Mouse (Mus musculus): Measurements from ENCODE around the gene Cnot11. TPM values are rescaled to one million over a fixed set of nuclear protein-coding genes. Genes with fewer than 3 reads are reported as not detected.

Gene Cnot11
- polyA plus RNA-seq, 1 experiment from 2014 or later, result 23.6 TPM

GRCm38 (mm10) chr1:39533917-39534316 lies 875 bp upstream of the Cnot11 start:
- peaks cover 15% of the 10 kb centered on the region for H3K36me3 ChIP-seq (ENCODE audit: control insufficient read depth, insufficient read depth, low read length)

DNA sequence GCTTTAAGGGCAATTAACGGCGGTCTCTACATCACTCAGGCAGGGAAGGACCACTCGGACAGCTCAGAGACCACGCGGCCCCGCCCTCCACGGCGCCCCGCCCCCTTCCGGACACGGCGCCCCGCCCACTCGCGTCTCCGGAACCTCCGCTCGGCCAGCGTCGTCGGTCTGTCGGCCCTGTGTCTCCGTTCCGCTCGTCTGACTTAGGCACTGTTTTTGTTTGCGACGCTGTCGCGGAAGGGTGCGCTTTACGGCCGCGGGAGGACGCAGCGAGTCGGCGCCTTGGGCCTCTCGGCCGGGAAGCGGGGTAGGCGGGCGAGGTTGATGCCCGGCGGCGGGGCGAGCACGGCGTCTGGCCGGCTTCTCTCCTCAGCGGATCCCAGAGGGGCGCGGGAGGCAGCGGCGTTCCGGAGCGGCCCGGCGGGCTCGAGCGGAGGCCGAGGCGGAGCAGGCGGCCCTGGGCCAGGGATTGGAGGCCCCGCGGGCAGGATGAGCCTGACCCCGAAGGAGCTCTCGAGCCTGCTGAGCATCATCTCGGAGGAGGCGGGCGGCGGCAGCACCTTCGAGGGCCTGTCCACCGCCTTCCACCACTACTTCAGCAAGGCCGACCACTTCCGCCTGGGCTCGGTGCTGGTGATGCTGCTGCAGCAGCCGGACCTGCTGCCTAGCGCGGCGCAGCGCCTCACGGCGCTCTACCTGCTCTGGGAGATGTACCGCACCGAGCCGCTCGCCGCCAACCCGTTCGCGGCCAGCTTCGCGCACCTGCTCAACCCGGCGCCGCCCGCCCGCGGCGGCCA lies 921 bp downstream of the Cnot11 start:
- H3K9ac ChIP-seq (ENCODE audit: low read length), result peak overlapping the region; percentile 92
- peaks cover 5% of the 10 kb centered on the region; the same call in 1 of the 2 replicates for H3K9me3 ChIP-seq (ENCODE audit: control insufficient read depth, low read length)
- H3K27ac ChIP-seq (replicated peaks in 1 of 2; ENCODE audit: control insufficient read depth in 1 of 2, insufficient read depth in 1 of 2, low read depth in 2 of 2, low read length in 2 of 2), result peak overlapping the region; percentile 68 to 70
- peaks cover 3 to 13% of the 10 kb centered on the region in 2 experiments for H3K4me1 ChIP-seq (ENCODE audit: control insufficient read depth in 2 of 2, insufficient read depth in 2 of 2, low read length in 2 of 2)
- peaks cover 32% of the 10 kb centered on the region for H3K36me3 ChIP-seq (ENCODE audit: control insufficient read depth, insufficient read depth, low read length)
- H3K4me2 ChIP-seq (ENCODE audit: low read length), result peak overlapping the region; percentile 91
- H3K4me3 ChIP-seq (ENCODE audit: control insufficient read depth in 1 of 2, insufficient read depth in 1 of 2, low read depth in 1 of 2, low read length in 2 of 2), result peak overlapping the region; percentile 56 to 67
- ATAC-seq (ENCODE audit: insufficient number of reproducible peaks, insufficient read depth, low FRiP score, low read depth), result peak; percentile 90
- under 1% methylated on average over 94 of the region's 100 CpGs for WGBS
- no peaks in the 10 kb centered on the region for H3K27me3 ChIP-seq (ENCODE audit: control insufficient read depth, insufficient read depth, low read length)

More at GRCm38 (mm10) chr1:39533917-39534316, 875 bp upstream of the Cnot11 start:
- 43% methylated on average over 3 of the region's 3 CpGs for WGBS
- Histone ChIP-seq H3K9ac (ENCODE audit: low read length) (no peak overlapping the region), H3K4me1 (ENCODE audit: control insufficient read depth in 2 of 2, insufficient read depth in 2 of 2, low read length in 2 of 2) (peaks cover 3 to 13% of the 10 kb centered on the region in 2 experiments), H3K4me2 (ENCODE audit: low read length) (no peak overlapping the region), H3K27ac (replicated peaks in 1 of 2; ENCODE audit: control insufficient read depth in 1 of 2, insufficient read depth in 1 of 2, low read depth in 2 of 2, low read length in 2 of 2) (no peak overlapping the region), H3K27me3 (ENCODE audit: control insufficient read depth, insufficient read depth, low read length) (no peaks in the 10 kb centered on the region), H3K9me3 (ENCODE audit: control insufficient read depth, low read length) (no peaks in the 10 kb centered on the region), H3K4me3 (ENCODE audit: control insufficient read depth in 1 of 2, insufficient read depth in 1 of 2, low read depth in 1 of 2, low read length in 2 of 2) (no peak overlapping the region)
- no peak for ATAC-seq (ENCODE audit: insufficient number of reproducible peaks, insufficient read depth, low FRiP score, low read depth)

- peaks cover 39% of the 10 kb centered on the region for H3K36me3 ChIP-seq (ENCODE audit: control insufficient read depth, insufficient read depth, low read length)
- no peak for ATAC-seq (ENCODE audit: insufficient number of reproducible peaks, insufficient read depth, low FRiP score, low read depth)
- peaks cover 3 to 13% of the 10 kb centered on the region in 2 experiments for H3K4me1 ChIP-seq (ENCODE audit: control insufficient read depth in 2 of 2, insufficient read depth in 2 of 2, low read length in 2 of 2)
- H3K4me3 ChIP-seq (ENCODE audit: control insufficient read depth in 1 of 2, insufficient read depth in 1 of 2, low read depth in 1 of 2, low read length in 2 of 2), result peak overlapping the region; percentile 56 to 67; a peak in 3 of 4 replicates
- H3K9ac ChIP-seq (ENCODE audit: low read length), result peak overlapping the region; percentile 92
- peak overlapping the region; percentile 91 for H3K4me2 ChIP-seq (ENCODE audit: low read length)
- H3K27me3 ChIP-seq (ENCODE audit: control insufficient read depth, insufficient read depth, low read length), result no peaks in the 10 kb centered on the region
- WGBS, result 41% methylated on average over 7 of the region's 7 CpGs
- H3K9me3 ChIP-seq (ENCODE audit: control insufficient read depth, low read length), result peaks cover 6% of the 10 kb centered on the region; the same call in 1 of the 2 replicates
- H3K27ac ChIP-seq (replicated peaks in 1 of 2; ENCODE audit: control insufficient read depth in 1 of 2, insufficient read depth in 1 of 2, low read depth in 2 of 2, low read length in 2 of 2), result 0 out of 4 replicates have a peak overlapping the region, but pooled peaks of 1 of the 2 experiments have one; percentile 68
Measured at GRCm38 (mm10) chr1:39536701-39537100, 1.9 kb downstream of the Cnot11 start.

GRCm38 (mm10) chr1:39537631-39538380 lies 3.0 kb downstream of the Cnot11 start:
- 84% methylated on average over 10 of the region's 10 CpGs for WGBS
- H3K9ac ChIP-seq (ENCODE audit: low read length), result no peak overlapping the region

GRCm38 (mm10) chr1:39540592-39540991 lies 5.8 kb downstream of the Cnot11 start:
- peaks cover 6% of the 10 kb centered on the region; the same call in 1 of the 2 replicates for H3K9me3 ChIP-seq (ENCODE audit: control insufficient read depth, low read length)
- H3K4me3 ChIP-seq (ENCODE audit: control insufficient read depth in 1 of 2, insufficient read depth in 1 of 2, low read depth in 1 of 2, low read length in 2 of 2), result no peak overlapping the region
- no peak for ATAC-seq (ENCODE audit: insufficient number of reproducible peaks, insufficient read depth, low FRiP score, low read depth)
- H3K4me2 ChIP-seq (ENCODE audit: low read length), result no peak overlapping the region
- no peak overlapping the region for H3K27ac ChIP-seq (replicated peaks in 1 of 2; ENCODE audit: control insufficient read depth in 1 of 2, insufficient read depth in 1 of 2, low read depth in 2 of 2, low read length in 2 of 2)
- H3K27me3 ChIP-seq (ENCODE audit: control insufficient read depth, insufficient read depth, low read length), result no peaks in the 10 kb centered on the region
- no peak overlapping the region for H3K9ac ChIP-seq (ENCODE audit: low read length)
- peaks cover 3 to 13% of the 10 kb centered on the region in 2 experiments for H3K4me1 ChIP-seq (ENCODE audit: control insufficient read depth in 2 of 2, insufficient read depth in 2 of 2, low read length in 2 of 2)
- peaks cover 75% of the 10 kb centered on the region for H3K36me3 ChIP-seq (ENCODE audit: control insufficient read depth, insufficient read depth, low read length)

More at GRCm38 (mm10) chr1:39537631-39538380, 3.0 kb downstream of the Cnot11 start:
- Histone ChIP-seq H3K4me1 (ENCODE audit: control insufficient read depth in 2 of 2, insufficient read depth in 2 of 2, low read length in 2 of 2) (peaks cover 3 to 13% of the 10 kb centered on the region in 2 experiments), H3K4me2 (ENCODE audit: low read length) (no peak overlapping the region), H3K27ac (replicated peaks in 1 of 2; ENCODE audit: control insufficient read depth in 1 of 2, insufficient read depth in 1 of 2, low read depth in 2 of 2, low read length in 2 of 2) (no peak overlapping the region), H3K9me3 (ENCODE audit: control insufficient read depth, low read length) (peaks cover 6% of the 10 kb centered on the region; the same call in 1 of the 2 replicates), H3K27me3 (ENCODE audit: control insufficient read depth, insufficient read depth, low read length) (no peaks in the 10 kb centered on the region), H3K36me3 (ENCODE audit: control insufficient read depth, insufficient read depth, low read length) (peaks cover 49% of the 10 kb centered on the region), H3K4me3 (ENCODE audit: control insufficient read depth in 1 of 2, insufficient read depth in 1 of 2, low read depth in 1 of 2, low read length in 2 of 2) (no peak overlapping the region)
- no peak for ATAC-seq (ENCODE audit: insufficient number of reproducible peaks, insufficient read depth, low FRiP score, low read depth)

DNA sequence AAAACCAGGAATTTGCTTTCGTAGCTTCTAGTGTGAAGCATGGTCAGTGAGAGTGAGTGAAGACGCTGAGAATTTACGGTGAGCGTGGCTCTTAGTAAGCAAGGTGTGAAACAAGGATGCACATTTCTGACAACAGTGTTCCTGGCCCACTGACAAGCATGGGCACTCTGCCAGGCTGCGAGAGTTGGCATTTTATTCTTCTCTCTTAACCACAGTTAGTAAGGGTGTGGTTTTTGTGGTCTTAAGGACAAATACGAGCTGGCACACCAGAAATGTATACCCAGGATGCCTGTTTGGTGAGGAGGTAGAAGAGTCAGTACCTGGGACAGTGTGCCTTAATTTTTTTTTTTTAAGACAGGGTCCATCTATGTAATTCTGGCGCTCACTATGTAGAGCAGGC lies 10.8 kb downstream of the Cnot11 start:
- H3K9me3 ChIP-seq (ENCODE audit: control insufficient read depth, low read length), result peaks cover 2% of the 10 kb centered on the region; the same call in 1 of the 2 replicates
- 69% methylated on average over 7 of the region's 7 CpGs for WGBS
- no peak overlapping the region for H3K4me3 ChIP-seq (ENCODE audit: control insufficient read depth in 1 of 2, insufficient read depth in 1 of 2, low read depth in 1 of 2, low read length in 2 of 2)
- no peak overlapping the region for H3K9ac ChIP-seq (ENCODE audit: low read length)
- no peak overlapping the region for H3K4me2 ChIP-seq (ENCODE audit: low read length)
- H3K27me3 ChIP-seq (ENCODE audit: control insufficient read depth, insufficient read depth, low read length), result no peaks in the 10 kb centered on the region
- H3K4me1 ChIP-seq (ENCODE audit: control insufficient read depth in 2 of 2, insufficient read depth in 2 of 2, low read length in 2 of 2), result peaks cover 2 to 4% of the 10 kb centered on the region in 2 experiments; a peak in 3 of 4 replicates
- no peak for ATAC-seq (ENCODE audit: insufficient number of reproducible peaks, insufficient read depth, low FRiP score, low read depth)
- H3K27ac ChIP-seq (replicated peaks in 1 of 2; ENCODE audit: control insufficient read depth in 1 of 2, insufficient read depth in 1 of 2, low read depth in 2 of 2, low read length in 2 of 2), result no peak overlapping the region
- peaks cover 82% of the 10 kb centered on the region for H3K36me3 ChIP-seq (ENCODE audit: control insufficient read depth, insufficient read depth, low read length)

DNA sequence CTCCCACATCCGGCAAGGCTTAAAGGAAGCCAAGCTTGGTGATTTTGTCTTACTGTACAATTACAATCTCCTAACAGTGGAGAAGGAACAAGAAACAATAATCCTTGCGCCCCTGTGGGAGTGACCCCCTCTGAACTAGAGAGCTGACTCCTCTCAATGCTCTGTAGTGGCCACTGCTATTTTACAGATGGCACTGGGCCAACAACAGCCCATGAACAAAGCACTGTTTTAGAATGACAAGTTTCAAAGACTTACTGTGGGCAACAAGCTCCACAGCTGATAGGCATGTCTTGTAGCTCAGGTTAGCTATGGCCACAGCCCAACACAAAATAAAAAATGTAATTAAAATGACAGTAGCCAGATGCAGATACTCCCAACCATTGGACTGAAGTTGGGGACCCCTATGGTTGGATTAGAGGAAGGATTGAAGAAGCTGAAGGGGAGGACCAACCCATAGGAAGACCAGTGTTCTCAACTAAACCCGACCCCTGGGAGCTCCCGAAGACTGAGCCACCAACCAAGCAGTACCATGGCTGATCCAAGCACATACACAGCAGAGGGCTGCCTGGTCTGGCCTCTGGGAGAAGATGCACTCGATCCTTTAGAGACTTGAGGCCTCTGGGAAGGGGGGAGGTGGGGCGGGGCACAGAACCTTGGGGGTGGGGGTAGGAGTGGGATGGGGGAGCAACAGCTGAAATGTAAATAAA lies 11.5 kb downstream of the Cnot11 start:
- Histone ChIP-seq H3K4me3 (ENCODE audit: control insufficient read depth in 1 of 2, insufficient read depth in 1 of 2, low read depth in 1 of 2, low read length in 2 of 2) (no peak overlapping the region), H3K4me1 (ENCODE audit: control insufficient read depth in 2 of 2, insufficient read depth in 2 of 2, low read length in 2 of 2) (peaks cover 2 to 4% of the 10 kb centered on the region in 2 experiments; a peak in 3 of 4 replicates), H3K27me3 (ENCODE audit: control insufficient read depth, insufficient read depth, low read length) (no peaks in the 10 kb centered on the region), H3K36me3 (ENCODE audit: control insufficient read depth, insufficient read depth, low read length) (peaks cover 80% of the 10 kb centered on the region), H3K9ac (ENCODE audit: low read length) (no peak overlapping the region), H3K9me3 (ENCODE audit: control insufficient read depth, low read length) (no peaks in the 10 kb centered on the region), H3K4me2 (ENCODE audit: low read length) (no peak overlapping the region), H3K27ac (replicated peaks in 1 of 2; ENCODE audit: control insufficient read depth in 1 of 2, insufficient read depth in 1 of 2, low read depth in 2 of 2, low read length in 2 of 2) (peak overlapping the region in 1 of 2 experiments; percentile 8; a peak in 1 of 4 replicates)
- ATAC-seq (ENCODE audit: insufficient number of reproducible peaks, insufficient read depth, low FRiP score, low read depth), result peak; percentile 39; the same call in 1 of the 2 replicates
- WGBS, result 86% methylated on average over 6 of the region's 6 CpGs
